Mouse (Mus musculus) limb, embryonic 13.5 days (tissue): Measurements from ENCODE around the gene Snf8. TPM values are rescaled to one million over a fixed set of nuclear protein-coding genes. Genes with fewer than 3 reads are reported as not detected.

Source experiments
- ATAC-seq: fragments of 200-750 bp; cut with Nextera tagmentation; 2 replicates; pipeline ENCODE4 v1.8.0; 2017; ENCODE audit warnings: low read depth, moderate number of reproducible peaks, moderate TSS enrichment; ENCODE audit not compliant: low FRiP score
- H3K27ac ChIP-seq: fragments of 300-500 bp; sonication (generic); 2 replicates; pipeline ENCODE4 v1.5.1; 2015; ENCODE audit warnings: inconsistent platforms, mild to moderate bottlenecking, moderate library complexity
- H3K27me3 ChIP-seq: fragments of 300-500 bp; sonication (generic); 2 replicates; pipeline ENCODE4 v1.6.1; 2015; ENCODE audit warnings: mild to moderate bottlenecking, inconsistent platforms
- H3K36me3 ChIP-seq: fragments of 300-500 bp; sonication (generic); 2 replicates; pipeline ENCODE4 v1.6.1; 2015; ENCODE audit warnings: inconsistent platforms, mild to moderate bottlenecking, moderate library complexity
- H3K4me1 ChIP-seq: fragments of 300-500 bp; sonication (generic); 2 replicates; pipeline ENCODE4 v1.6.1; 2015; ENCODE audit warnings: inconsistent platforms
- H3K4me2 ChIP-seq: fragments of 300-500 bp; sonication (generic); replicated peaks from 2 replicates; pipeline ENCODE4 v1.6.1; 2015; ENCODE audit warnings: inconsistent platforms, mild to moderate bottlenecking, moderate library complexity
- H3K4me3 ChIP-seq: fragments of 300-500 bp; sonication (generic); 2 replicates; pipeline ENCODE4 v1.5.1; 2015; ENCODE audit warnings: moderate library complexity, mild to moderate bottlenecking, inconsistent platforms
- H3K9ac ChIP-seq: fragments of 300-500 bp; sonication (generic); 2 replicates; pipeline ENCODE4 v1.6.1; 2015; ENCODE audit warnings: mild to moderate bottlenecking, inconsistent platforms
- H3K9me3 ChIP-seq: fragments of 300-500 bp; sonication (generic); 2 replicates; pipeline ENCODE4 v1.6.1; 2016; ENCODE audit warnings: inconsistent platforms
- WGBS: fragments of 180-500 bp; shearing (Covaris S2); methylation state at CpG from one replicate; pipeline ENCODE4 v1.1.7; 2015; 5-methylcytosine and 5-hydroxymethylcytosine counted together
- polyA plus RNA-seq: library from polyadenylated mRNA; unstranded; fragments of >200 nt; fragmentation: Nextera tagmentation; extraction: Ambion mirVana; gene quantifications from 2 replicates; pipeline ENCODE4 v1.2.1, GENCODE M21; 2015

Snf8 gene
- polyA plus RNA-seq, result 95.0 and 98.4 TPM in 2 replicates

DNA sequence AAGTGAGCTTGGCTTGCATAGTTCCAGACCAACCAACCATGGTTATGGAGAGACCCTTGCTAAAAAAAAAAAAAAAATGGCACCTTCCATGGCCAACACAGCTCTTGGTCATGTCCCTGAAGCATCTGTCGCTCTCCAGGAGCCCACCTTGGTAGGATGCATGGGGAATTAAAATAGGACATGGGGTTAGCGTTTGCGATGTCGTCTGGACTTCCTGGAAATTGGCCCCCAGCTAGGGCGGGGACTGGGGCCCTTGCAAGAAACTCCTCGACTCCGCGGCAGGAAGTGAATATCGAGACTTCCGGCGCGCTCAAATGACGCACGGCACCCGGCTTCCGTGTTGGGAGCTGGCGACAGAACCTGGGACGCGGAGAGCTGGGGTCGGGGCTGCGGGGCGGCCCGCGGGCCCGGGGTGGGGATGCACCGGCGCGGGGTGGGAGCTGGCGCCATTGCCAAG is at the start of gene Snf8:
Snf8 (plus strand) TSS at position 290 of the 457 bp plus-strand sequence.
- WGBS, result 1% methylated on average over 29 of the region's 29 CpGs
- peak; percentile 84 for ATAC-seq
- Histone ChIP-seq H3K27me3 (no peaks in the 10 kb centered on the region), H3K4me2 (peak within 1 kb of the TSS; percentile 80), H3K4me1 (peaks cover 13% of the 10 kb centered on the region), H3K4me3 (peak within 1 kb of the TSS; percentile 84), H3K9ac (peak within 1 kb of the TSS; percentile 82), H3K27ac (peak within 1 kb of the TSS; percentile 63; the same call in 1 of the 2 replicates), H3K36me3 (peaks cover 18% of the 10 kb centered on the region), H3K9me3 (no peaks in the 10 kb centered on the region)

DNA sequence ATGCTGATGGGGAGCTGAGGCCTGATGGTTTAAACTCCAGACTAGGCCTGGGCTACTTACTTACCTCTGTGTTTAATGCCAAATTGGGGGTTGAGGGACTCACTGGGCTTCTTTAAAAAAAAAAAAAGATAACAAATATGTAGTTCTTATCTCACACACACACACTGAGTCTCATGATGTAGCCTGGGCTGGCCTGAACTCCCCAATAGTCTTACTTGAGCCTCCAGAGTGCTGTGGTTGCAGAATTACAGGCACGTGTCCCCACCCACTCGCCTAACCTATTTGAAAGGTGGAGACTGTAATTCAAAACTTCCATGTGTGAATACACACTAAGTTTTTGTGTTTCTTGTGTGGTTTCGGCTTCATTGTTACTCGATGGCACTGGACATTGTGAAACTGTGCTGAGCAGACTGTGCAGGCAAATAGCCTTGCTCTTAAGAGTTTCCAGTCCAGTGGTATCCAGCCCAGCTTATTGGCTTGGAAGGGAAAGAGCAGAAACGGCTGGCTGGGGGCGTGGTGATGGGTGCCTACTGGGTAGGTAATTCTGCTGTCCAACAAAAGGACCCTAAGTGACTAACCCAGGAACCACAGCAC is 46.7 kb upstream of the Snf8 start:
- Histone ChIP-seq H3K36me3 (peaks cover 11% of the 10 kb centered on the region), H3K4me2 (peak overlapping the region; percentile 84)

DNA sequence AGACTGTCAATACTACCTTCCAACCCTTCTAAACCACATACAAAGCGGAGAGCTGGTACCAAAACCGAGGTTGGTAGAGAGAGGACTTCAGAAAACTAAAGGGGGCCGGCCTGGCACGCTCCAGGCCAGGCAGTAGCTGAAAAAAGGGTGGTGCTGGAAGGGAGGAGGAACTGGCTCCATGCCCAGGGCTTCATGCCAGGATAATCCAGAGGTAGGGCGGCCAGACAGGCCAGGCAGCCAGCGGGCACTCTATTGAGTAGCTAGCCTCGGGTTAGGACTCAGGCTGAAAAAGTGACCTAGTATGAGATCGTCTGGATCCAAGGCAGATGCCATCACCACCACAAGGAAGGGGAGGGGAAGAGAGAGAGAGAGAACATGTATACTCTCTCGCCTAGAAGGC is 46.2 kb upstream of the Snf8 start:
- 46% methylated on average over 9 of the region's 9 CpGs for WGBS
- Histone ChIP-seq H3K4me3 (no peak overlapping the region), H3K4me2 (peak overlapping the region; percentile 84), H3K27me3 (no peaks in the 10 kb centered on the region), H3K9ac (no peak overlapping the region), H3K4me1 (peaks cover 69% of the 10 kb centered on the region), H3K9me3 (no peaks in the 10 kb centered on the region), H3K27ac (peak overlapping the region; percentile 66; the same call in 1 of the 2 replicates), H3K36me3 (peaks cover 11% of the 10 kb centered on the region)
- ATAC-seq, result peak; percentile 25

More for the DNA sequence above, 46.7 kb upstream of the Snf8 start:
- Histone ChIP-seq H3K9me3 (no peaks in the 10 kb centered on the region), H3K27ac (peak overlapping the region; percentile 66; the same call in 1 of the 2 replicates), H3K27me3 (no peaks in the 10 kb centered on the region), H3K4me1 (peaks cover 69% of the 10 kb centered on the region), H3K4me3 (no peak overlapping the region), H3K9ac (no peak overlapping the region)
- ATAC-seq, result no peak
- WGBS, result 68% methylated on average over 6 of the region's 6 CpGs

DNA sequence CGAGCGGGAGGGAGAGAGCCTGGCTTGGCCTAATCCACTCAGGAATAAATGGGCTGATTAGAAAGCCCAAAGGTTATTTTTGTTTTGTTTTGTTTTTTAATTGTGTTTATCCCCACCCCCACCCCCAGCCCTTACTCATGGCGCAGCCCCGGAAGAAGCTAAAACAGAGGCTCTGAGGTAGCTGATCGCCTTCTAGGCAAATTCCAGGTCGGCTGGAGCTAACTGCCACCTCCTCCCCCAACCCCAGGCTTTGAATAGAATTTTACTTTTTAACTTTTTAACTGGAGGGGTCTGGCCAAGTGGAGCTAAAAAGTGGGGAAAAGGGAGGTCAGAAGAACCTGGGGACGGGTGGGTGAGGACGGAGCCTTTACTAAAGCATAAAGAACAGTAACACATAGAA is 44.8 kb upstream of the Snf8 start:
- peak overlapping the region; percentile 84 for H3K4me2 ChIP-seq
- H3K4me1 ChIP-seq, result peaks cover 67% of the 10 kb centered on the region
- H3K27ac ChIP-seq, result peak overlapping the region; percentile 95
- H3K4me3 ChIP-seq, result peak overlapping the region; percentile 47
- WGBS, result 23% methylated on average over 8 of the region's 8 CpGs
- peaks cover 21% of the 10 kb centered on the region for H3K36me3 ChIP-seq
- no peaks in the 10 kb centered on the region for H3K27me3 ChIP-seq
- ATAC-seq, result no peak
- no peaks in the 10 kb centered on the region for H3K9me3 ChIP-seq
- H3K9ac ChIP-seq, result peak overlapping the region; percentile 76

DNA sequence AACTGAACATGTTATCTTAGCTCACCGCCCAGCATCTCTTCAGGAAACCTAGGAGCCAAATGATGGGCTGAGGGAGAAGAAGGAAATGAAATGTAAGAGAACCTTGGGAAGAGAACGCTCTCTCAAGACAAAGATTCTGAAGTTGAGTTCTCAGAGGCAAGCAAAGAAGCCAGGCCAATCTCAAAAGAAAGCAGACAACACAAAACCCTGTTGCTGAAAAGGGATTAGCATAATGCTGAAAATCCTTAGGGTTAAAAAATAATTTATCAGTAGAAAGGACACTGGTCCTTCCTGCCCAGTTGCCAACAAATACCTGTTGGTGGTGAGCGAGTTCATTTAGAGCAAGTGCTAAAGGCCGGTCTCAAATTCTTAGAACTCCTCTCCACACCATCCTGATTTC is 44.3 kb upstream of the Snf8 start:
- Histone ChIP-seq H3K4me1 (peaks cover 67% of the 10 kb centered on the region), H3K9me3 (no peaks in the 10 kb centered on the region), H3K4me2 (peak overlapping the region; percentile 84), H3K27me3 (no peaks in the 10 kb centered on the region), H3K4me3 (peak overlapping the region; percentile 47), H3K36me3 (peaks cover 26% of the 10 kb centered on the region), H3K27ac (peak overlapping the region; percentile 95), H3K9ac (peak overlapping the region; percentile 76)
- WGBS, result 37% methylated on average over 4 of the region's 4 CpGs
- 0 out of 2 replicates have a peak, but pooled peaks have one; percentile 1 for ATAC-seq

DNA sequence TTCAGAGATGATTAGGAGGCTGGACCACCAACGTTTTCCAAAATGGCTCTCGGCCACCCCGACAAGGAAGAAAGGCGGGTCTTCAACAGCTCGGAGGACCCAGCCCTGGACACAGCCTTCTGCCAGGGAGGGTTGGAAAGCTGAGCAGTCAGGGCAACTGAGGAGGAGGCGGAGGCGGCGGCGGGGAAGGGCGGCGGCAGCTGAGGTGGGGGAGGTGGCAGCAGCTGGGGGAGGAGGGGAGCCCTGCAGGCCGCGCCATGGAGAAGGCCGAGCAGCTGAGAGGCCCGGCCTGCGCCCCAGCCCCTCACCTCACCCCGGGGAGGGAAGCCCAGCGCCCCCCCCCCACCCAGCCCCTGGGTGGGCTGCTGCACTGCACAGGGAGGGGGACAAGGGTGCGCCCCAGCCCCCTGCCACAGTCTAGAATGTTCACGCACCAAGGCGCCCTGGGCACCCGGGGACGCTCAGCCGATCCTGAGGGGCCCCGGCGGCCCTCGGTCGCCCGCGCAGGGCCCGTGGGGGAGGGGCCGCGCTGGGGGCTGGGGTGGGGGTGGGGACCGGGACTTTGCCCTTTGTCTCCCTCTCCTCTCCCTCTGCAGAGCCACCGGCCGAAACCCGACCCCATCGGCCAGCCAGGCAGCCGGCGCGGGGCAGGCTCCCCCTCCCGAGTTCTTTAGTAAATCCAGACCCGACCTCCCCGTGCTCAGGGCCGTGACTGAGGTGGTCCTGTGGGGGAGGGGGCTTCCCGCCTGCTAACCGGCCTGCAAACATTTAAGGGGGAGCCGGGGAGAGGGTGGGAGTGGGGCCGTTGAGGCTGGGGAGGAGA is 43.6 kb upstream of the Snf8 start:
- Histone ChIP-seq H3K27me3 (no peaks in the 10 kb centered on the region), H3K4me3 (peak overlapping the region; percentile 47), H3K4me2 (peak overlapping the region; percentile 84), H3K4me1 (peaks cover 67% of the 10 kb centered on the region), H3K9ac (peak overlapping the region; percentile 76), H3K27ac (peak overlapping the region; percentile 95), H3K36me3 (peaks cover 30% of the 10 kb centered on the region), H3K9me3 (no peaks in the 10 kb centered on the region)
- ATAC-seq, result peak; percentile 81
- WGBS, result 1% methylated on average over 32 of the region's 49 CpGs

DNA sequence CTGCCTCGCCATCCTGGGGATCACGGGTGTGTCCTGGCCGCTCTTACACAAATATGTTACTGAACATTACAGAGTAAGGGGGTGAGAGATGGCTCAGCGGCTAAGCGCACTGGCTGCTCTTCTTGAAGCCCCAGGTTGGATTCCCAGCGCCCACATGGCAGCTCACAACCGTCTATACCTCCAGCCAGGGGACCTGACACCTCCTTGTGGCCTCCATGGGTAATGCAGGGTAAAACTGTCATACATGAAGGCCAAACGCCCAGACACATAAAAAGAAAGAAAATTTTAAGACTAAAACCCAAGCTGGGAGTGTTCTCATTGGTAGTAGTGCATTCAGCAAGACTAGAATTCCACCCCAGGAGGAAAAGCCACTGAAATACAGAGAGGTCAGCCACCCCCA is 40.5 kb upstream of the Snf8 start:
- H3K27me3 ChIP-seq, result no peaks in the 10 kb centered on the region
- no peak overlapping the region for H3K27ac ChIP-seq
- H3K4me3 ChIP-seq, result no peak overlapping the region
- peaks cover 40% of the 10 kb centered on the region for H3K36me3 ChIP-seq
- H3K9ac ChIP-seq, result no peak overlapping the region
- H3K9me3 ChIP-seq, result no peaks in the 10 kb centered on the region
- WGBS, result 92% methylated on average over 8 of the region's 8 CpGs
- H3K4me2 ChIP-seq, result no peak overlapping the region
- ATAC-seq, result no peak
- peaks cover 62% of the 10 kb centered on the region for H3K4me1 ChIP-seq

DNA sequence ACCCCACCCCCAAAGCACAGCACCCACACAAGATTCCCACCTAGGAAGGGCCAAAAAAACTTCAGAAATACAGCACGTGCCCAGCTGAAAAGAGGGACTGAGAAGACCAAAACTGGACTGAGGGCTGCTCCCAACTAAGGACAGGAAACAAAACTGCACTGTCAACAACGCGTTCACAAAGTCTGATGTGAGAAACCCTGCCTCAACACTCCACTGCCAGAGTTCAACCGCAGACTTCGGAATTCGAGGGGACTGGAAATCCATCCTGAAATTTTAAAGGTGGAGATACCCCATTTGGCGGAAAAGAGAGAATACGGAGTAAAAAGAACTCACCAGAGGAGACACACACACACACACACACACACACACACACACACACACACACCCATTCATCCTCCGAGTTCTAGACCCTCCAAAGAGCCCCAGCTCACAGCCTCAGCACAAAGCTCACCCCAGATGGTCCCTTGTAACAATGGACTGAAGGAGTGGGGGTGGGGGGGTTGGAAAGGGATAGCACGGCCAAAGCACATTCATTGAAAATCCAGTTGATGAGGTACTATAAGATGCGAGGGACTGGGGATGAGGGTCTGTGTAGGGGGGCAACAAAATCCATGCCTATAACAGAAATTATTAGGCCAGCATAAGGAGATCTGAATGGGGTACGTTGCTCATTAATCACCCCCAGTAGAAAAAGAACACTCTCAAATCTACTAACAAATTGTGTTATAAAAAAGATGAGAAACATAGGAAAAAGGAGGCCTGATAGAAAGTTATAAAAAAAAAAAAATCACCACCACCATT is 31.4 kb upstream of the Snf8 start:
- H3K9ac ChIP-seq, result peak overlapping the region; percentile 95
- 4% methylated on average over 12 of the region's 12 CpGs for WGBS
- H3K9me3 ChIP-seq, result no peaks in the 10 kb centered on the region
- peak overlapping the region; percentile 93 for H3K4me3 ChIP-seq
- H3K36me3 ChIP-seq, result peaks cover 5% of the 10 kb centered on the region
- peaks cover 51% of the 10 kb centered on the region for H3K4me1 ChIP-seq
- H3K4me2 ChIP-seq, result peak overlapping the region; percentile 91
- no peaks in the 10 kb centered on the region for H3K27me3 ChIP-seq
- peak overlapping the region; percentile 33; the same call in 1 of the 2 replicates for H3K27ac ChIP-seq
- no peak for ATAC-seq

DNA sequence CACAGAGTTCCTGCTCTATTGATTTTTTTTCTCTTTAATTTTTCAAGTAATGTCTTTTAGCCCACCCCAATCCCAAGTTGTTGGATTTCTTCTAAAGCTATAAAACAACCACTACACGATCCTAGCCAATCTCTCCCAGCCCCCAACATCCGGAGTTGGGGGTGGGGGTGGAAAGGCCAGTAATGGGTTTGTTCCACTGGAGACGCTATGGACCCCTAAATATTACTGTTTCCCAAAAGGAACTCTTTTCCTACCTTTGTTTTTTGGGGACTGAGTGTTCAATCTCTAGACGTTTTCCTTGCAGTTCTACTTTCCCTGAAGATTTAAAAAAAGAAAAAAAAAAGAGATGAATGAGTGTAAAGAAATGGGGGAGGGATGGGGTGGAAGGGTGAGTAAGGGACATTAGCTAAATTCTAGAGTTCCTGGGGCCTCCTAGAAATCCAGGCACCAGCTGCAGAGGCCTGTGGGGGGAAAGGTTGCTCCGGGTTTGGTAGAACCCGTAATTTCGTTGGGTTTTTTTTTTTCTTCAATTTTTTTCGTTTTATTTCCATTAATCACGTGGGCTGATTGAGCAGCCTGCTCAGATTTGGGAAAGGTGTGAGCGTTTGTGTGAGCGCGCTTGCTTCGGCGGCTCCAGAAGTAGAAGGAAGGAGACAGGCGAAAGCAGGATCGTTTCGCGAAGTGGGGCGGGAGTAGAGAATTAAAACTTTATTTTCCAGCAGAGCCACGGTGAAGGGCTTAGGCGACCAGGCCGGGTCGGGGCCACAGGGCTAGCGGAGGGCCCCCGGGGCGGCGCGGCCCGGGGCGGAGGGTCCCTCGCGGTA is 30.5 kb upstream of the Snf8 start:
- H3K4me3 ChIP-seq, result peak overlapping the region; percentile 93
- H3K4me2 ChIP-seq, result peak overlapping the region; percentile 91
- H3K4me1 ChIP-seq, result peaks cover 46% of the 10 kb centered on the region
- H3K36me3 ChIP-seq, result no peaks in the 10 kb centered on the region; the same call in 1 of the 2 replicates
- no peak for ATAC-seq
- peak overlapping the region; percentile 95 for H3K9ac ChIP-seq
- H3K27ac ChIP-seq, result peak overlapping the region; percentile 99
- no peaks in the 10 kb centered on the region for H3K9me3 ChIP-seq
- WGBS, result under 1% methylated on average over 32 of the region's 32 CpGs
- no peaks in the 10 kb centered on the region for H3K27me3 ChIP-seq

DNA sequence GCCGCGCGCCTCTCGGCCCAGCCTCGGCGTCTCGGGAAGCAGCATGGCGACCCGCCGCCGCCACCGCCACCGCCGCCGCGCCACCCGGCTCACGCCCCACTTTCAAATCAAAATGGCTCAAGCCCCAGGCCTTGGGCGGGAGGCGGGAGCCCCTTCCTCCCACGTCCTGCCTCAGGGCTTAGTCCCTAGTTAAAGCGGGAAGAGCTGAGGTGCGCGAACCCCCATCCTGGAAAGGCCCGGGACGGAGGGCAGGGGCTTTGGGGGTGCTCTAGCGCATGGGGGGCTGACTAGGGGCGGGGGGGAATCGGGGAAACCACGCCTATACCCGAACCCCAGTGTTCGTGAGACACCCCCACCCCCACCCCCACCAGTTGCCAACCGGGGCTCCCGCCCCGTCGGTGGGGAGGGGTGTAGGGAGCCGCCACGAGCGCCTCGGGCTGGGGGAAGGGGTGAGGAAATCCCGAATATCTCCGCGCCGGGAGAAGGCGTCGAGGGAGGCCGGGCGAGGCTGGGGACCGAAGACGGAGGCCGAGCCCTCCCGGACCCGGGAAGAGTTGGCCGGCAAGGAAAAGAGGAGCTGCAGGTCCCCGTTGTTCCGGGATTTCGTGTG is 29.8 kb upstream of the Snf8 start:
- Histone ChIP-seq H3K27ac (peak overlapping the region; percentile 99), H3K9ac (peak overlapping the region; percentile 95), H3K4me2 (peak overlapping the region; percentile 91), H3K4me3 (peak overlapping the region; percentile 93), H3K9me3 (no peaks in the 10 kb centered on the region), H3K36me3 (no peaks in the 10 kb centered on the region; the same call in 1 of the 2 replicates), H3K4me1 (peaks cover 40% of the 10 kb centered on the region), H3K27me3 (no peaks in the 10 kb centered on the region)
- WGBS, result under 1% methylated on average over 50 of the region's 57 CpGs
- no peak for ATAC-seq
